Mouse (Mus musculus) lung, postnatal 0 days (tissue): Measurements from ENCODE around the gene Nr2e1.

Experiments
- CTCF ChIP-seq: IDR thresholded peaks from 2 replicates; pipeline ENCODE4 v1.5.1; 2016; ENCODE audit warnings: antibody characterized with exemption, mild to moderate bottlenecking
- EP300 ChIP-seq: IDR thresholded peaks from 2 replicates; pipeline ENCODE4 v1.6.1; 2016; ENCODE audit warnings: antibody characterized with exemption, mild to moderate bottlenecking, control low read depth

- TF ChIP-seq CTCF (no peak), EP300 (no peak)
Observed at GRCm38 (mm10) chr10:42577525-42578280, 5.7 kb downstream of the Nr2e1 start.
